Mouse (Mus musculus): ENCODE results near the gene Specc1. TPM values are rescaled to one million over a fixed set of nuclear protein-coding genes. Genes with fewer than 3 reads are reported as not detected.

Specc1 gene
- polyA plus RNA-seq, 1 experiment from 2014 or later = 13.4 TPM

GRCm38 (mm10) chr11:62161450-62161849 lies 204.9 kb downstream of the Specc1 start:
- no peak overlapping the region for H3K4me2 ChIP-seq
- no peak overlapping the region for H3K4me3 ChIP-seq (ENCODE audit: low read depth, low read length)
- ATAC-seq (ENCODE audit: insufficient read depth) (no peak), DNase-seq (no peak)
- 82% methylated on average over 2 of the region's 2 CpGs for WGBS
- TF ChIP-seq CTCF (IDR thresholded peaks at IDR 0.05; ENCODE audit: low read depth) = no peak
- no peaks in the 10 kb centered on the region for H3K36me3 ChIP-seq (ENCODE audit: insufficient read depth)
- H3K4me1 ChIP-seq (ENCODE audit: insufficient read depth) = no peaks in the 10 kb centered on the region
- no peaks in the 10 kb centered on the region for H3K27me3 ChIP-seq (ENCODE audit: insufficient read depth, low read length)
- H3K9ac ChIP-seq = no peak overlapping the region
- no peak overlapping the region for H3K27ac ChIP-seq (ENCODE audit: low read depth)
- no peaks in the 10 kb centered on the region for H3K9me3 ChIP-seq (ENCODE audit: low read depth, low read length)

- Histone ChIP-seq H3K4me1 (ENCODE audit: insufficient read depth) (no peaks in the 10 kb centered on the region), H3K4me2 (no peak overlapping the region), H3K9me3 (ENCODE audit: low read depth, low read length) (no peaks in the 10 kb centered on the region), H3K4me3 (ENCODE audit: low read depth, low read length) (no peak overlapping the region), H3K9ac (no peak overlapping the region), H3K27me3 (ENCODE audit: insufficient read depth, low read length) (no peaks in the 10 kb centered on the region), H3K27ac (ENCODE audit: low read depth) (no peak overlapping the region), H3K36me3 (ENCODE audit: insufficient read depth) (no peaks in the 10 kb centered on the region)
- DNase-seq = no peak
- no peak for TF ChIP-seq CTCF (IDR thresholded peaks at IDR 0.05; ENCODE audit: low read depth)
- ATAC-seq (ENCODE audit: insufficient read depth) = no peak
- 90% methylated on average over 3 of the region's 3 CpGs for WGBS
Measured at GRCm38 (mm10) chr11:62164357-62164756, 207.8 kb downstream of the Specc1 start.

GRCm38 (mm10) chr11:62166503-62166902 lies 209.9 kb downstream of the Specc1 start:
- no peak overlapping the region for H3K4me3 ChIP-seq (ENCODE audit: low read depth, low read length)
- DNase-seq = no peak
- no peak overlapping the region for H3K9ac ChIP-seq
- H3K9me3 ChIP-seq (ENCODE audit: low read depth, low read length) = no peaks in the 10 kb centered on the region
- 74% methylated on average over 3 of the region's 3 CpGs for WGBS
- no peak for TF ChIP-seq CTCF (IDR thresholded peaks at IDR 0.05; ENCODE audit: low read depth)
- no peak overlapping the region for H3K4me2 ChIP-seq
- no peaks in the 10 kb centered on the region for H3K36me3 ChIP-seq (ENCODE audit: insufficient read depth)
- no peak for ATAC-seq (ENCODE audit: insufficient read depth)
- no peak overlapping the region for H3K27ac ChIP-seq (ENCODE audit: low read depth)
- H3K27me3 ChIP-seq (ENCODE audit: insufficient read depth, low read length) = no peaks in the 10 kb centered on the region
- no peaks in the 10 kb centered on the region for H3K4me1 ChIP-seq (ENCODE audit: insufficient read depth)

GRCm38 (mm10) chr11:62168146-62168545 lies 211.6 kb downstream of the Specc1 start:
- H3K9ac ChIP-seq = no peak overlapping the region
- no peak overlapping the region for H3K4me3 ChIP-seq (ENCODE audit: low read depth, low read length)
- H3K9me3 ChIP-seq (ENCODE audit: low read depth, low read length) = no peaks in the 10 kb centered on the region
- DNase-seq = no peak
- no peak overlapping the region for H3K27ac ChIP-seq (ENCODE audit: low read depth)
- no peaks in the 10 kb centered on the region for H3K4me1 ChIP-seq (ENCODE audit: insufficient read depth)
- no peaks in the 10 kb centered on the region for H3K36me3 ChIP-seq (ENCODE audit: insufficient read depth)
- no peak overlapping the region for H3K4me2 ChIP-seq
- WGBS = 90% methylated on average over 3 of the region's 3 CpGs
- H3K27me3 ChIP-seq (ENCODE audit: insufficient read depth, low read length) = no peaks in the 10 kb centered on the region
- ATAC-seq (ENCODE audit: insufficient read depth) = no peak
- no peak for TF ChIP-seq CTCF (IDR thresholded peaks at IDR 0.05; ENCODE audit: low read depth)

- TF ChIP-seq CTCF (IDR thresholded peaks at IDR 0.05; ENCODE audit: low read depth) = no peak
- no peak for ATAC-seq (ENCODE audit: insufficient read depth)
- Histone ChIP-seq H3K4me1 (ENCODE audit: insufficient read depth) (no peaks in the 10 kb centered on the region), H3K27ac (ENCODE audit: low read depth) (no peak overlapping the region), H3K27me3 (ENCODE audit: insufficient read depth, low read length) (no peaks in the 10 kb centered on the region), H3K4me2 (no peak overlapping the region), H3K4me3 (ENCODE audit: low read depth, low read length) (no peak overlapping the region), H3K9me3 (ENCODE audit: low read depth, low read length) (no peaks in the 10 kb centered on the region), H3K9ac (no peak overlapping the region), H3K36me3 (ENCODE audit: insufficient read depth) (no peaks in the 10 kb centered on the region)
- no peak for DNase-seq
- 86% methylated on average over 10 of the region's 10 CpGs for WGBS
Measured at GRCm38 (mm10) chr11:62177395-62178113, 221.0 kb downstream of the Specc1 start.

- H3K4me2 ChIP-seq = no peak overlapping the region
- WGBS = 84% methylated on average over 6 of the region's 6 CpGs
- H3K9me3 ChIP-seq (ENCODE audit: low read depth, low read length) = no peaks in the 10 kb centered on the region
- no peak for TF ChIP-seq CTCF (IDR thresholded peaks at IDR 0.05; ENCODE audit: low read depth)
- H3K4me1 ChIP-seq (ENCODE audit: insufficient read depth) = no peaks in the 10 kb centered on the region
- H3K27me3 ChIP-seq (ENCODE audit: insufficient read depth, low read length) = no peaks in the 10 kb centered on the region
- H3K27ac ChIP-seq (ENCODE audit: low read depth) = no peak overlapping the region
- H3K4me3 ChIP-seq (ENCODE audit: low read depth, low read length) = no peak overlapping the region
- DNase-seq (no peak), ATAC-seq (ENCODE audit: insufficient read depth) (no peak)
- no peak overlapping the region for H3K9ac ChIP-seq
- H3K36me3 ChIP-seq (ENCODE audit: insufficient read depth) = no peaks in the 10 kb centered on the region
Measured at GRCm38 (mm10) chr11:62180791-62181190, 224.2 kb downstream of the Specc1 start.

GRCm38 (mm10) chr11:62184900-62185299 lies 228.3 kb downstream of the Specc1 start:
- WGBS = 90% methylated on average over 4 of the region's 4 CpGs
- H3K36me3 ChIP-seq (ENCODE audit: insufficient read depth) = no peaks in the 10 kb centered on the region
- H3K4me2 ChIP-seq = no peak overlapping the region
- no peak overlapping the region for H3K9ac ChIP-seq
- DNase-seq = no peak
- H3K9me3 ChIP-seq (ENCODE audit: low read depth, low read length) = no peaks in the 10 kb centered on the region
- H3K4me3 ChIP-seq (ENCODE audit: low read depth, low read length) = no peak overlapping the region
- no peak overlapping the region for H3K27ac ChIP-seq (ENCODE audit: low read depth)
- no peak for TF ChIP-seq CTCF (IDR thresholded peaks at IDR 0.05; ENCODE audit: low read depth)
- no peaks in the 10 kb centered on the region for H3K27me3 ChIP-seq (ENCODE audit: insufficient read depth, low read length)
- ATAC-seq (ENCODE audit: insufficient read depth) = no peak
- H3K4me1 ChIP-seq (ENCODE audit: insufficient read depth) = no peaks in the 10 kb centered on the region

Measured in lung, embryonic 14.5 days (tissue).